Mouse (Mus musculus): Measurements from ENCODE around the gene Pramef6. TPM values are rescaled to one million over a fixed set of nuclear protein-coding genes. Genes with fewer than 3 reads are reported as not detected.
"Not testable (repeated sequence)": the region's sequence is repeated elsewhere in the genome, so short reads cannot be mapped to it uniquely, and the experiment has no call there.

Pramef6 gene
- polyA plus RNA-seq (2014; fragmentation: Nextera tagmentation; extraction: Ambion mirVana), result not detected in 2 replicates

DNA sequence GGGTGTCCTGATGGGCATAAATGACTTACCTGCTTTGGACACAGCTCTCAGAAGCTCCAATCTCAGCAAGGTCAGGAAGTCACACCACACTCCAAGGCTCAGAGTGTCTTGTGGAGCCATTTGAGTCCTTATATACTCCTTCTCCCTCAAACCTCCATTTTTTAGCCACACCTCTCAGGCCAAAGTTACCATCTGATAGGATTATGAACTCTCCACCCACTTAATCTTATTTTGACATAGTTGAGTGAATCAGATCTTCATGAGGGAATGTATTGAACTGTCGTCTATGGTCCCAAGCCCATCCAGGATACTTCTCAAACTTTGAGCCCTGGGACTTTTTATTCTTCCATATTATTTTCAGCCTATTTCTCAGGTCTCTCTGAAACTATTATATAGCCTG lies at the start of gene Pramef6:
Gene Pramef6 (minus strand): TSS at position 101 of the 400 bp plus-strand sequence.
- DNase-seq (ENCODE audit: low spot score); H3K36me3 ChIP-seq (ENCODE audit: control insufficient read depth, insufficient read depth, low read length); H3K27ac ChIP-seq (ENCODE audit: low read depth); H3K4me3 ChIP-seq (ENCODE audit: low read depth, low read length); H3K4me1 ChIP-seq (replicated peaks; ENCODE audit: control insufficient read depth, insufficient read depth, low read length); ATAC-seq (replicated peaks; ENCODE audit: low FRiP score, low TSS enrichment, low read depth); H3K4me2 ChIP-seq (ENCODE audit: low read length); H3K27me3 ChIP-seq (replicated peaks; ENCODE audit: control insufficient read depth, insufficient read depth, low read length); H3K9ac ChIP-seq (ENCODE audit: low read length); H3K9me3 ChIP-seq (ENCODE audit: control insufficient read depth, low read length): not testable (repeated sequence)
- 85% methylated on average over 1 of the region's 1 CpGs for WGBS

- not testable (repeated sequence) for H3K9me3 ChIP-seq (ENCODE audit: control insufficient read depth, low read length); H3K4me1 ChIP-seq (replicated peaks; ENCODE audit: control insufficient read depth, insufficient read depth, low read length)
- WGBS, result 78% methylated on average over 3 of the region's 3 CpGs
These were observed 5.8 kb downstream of the Pramef6 start for GRCm38 (mm10) chr4:143894406-143894805.

DNA sequence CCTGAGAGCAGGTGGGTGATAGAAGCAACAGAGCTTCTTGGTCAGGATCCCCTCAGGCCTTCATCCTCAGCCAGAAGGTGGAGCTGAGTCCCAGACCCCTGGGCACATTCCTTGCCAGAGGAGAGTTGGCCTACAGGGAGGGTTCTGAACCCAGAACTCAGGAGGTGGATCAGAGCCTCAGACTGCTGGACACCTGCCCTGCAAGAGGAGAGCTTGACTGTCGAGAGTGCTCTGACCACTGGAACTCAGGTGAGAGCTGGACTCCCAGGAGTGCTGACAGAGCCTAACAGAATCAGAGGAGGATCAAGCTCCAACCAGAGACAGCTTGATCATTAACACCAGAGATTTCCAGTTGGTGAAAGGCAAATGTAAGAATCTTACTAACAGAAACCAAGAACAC lies 17.8 kb downstream of the Pramef6 start:
- not testable (repeated sequence) for H3K4me1 ChIP-seq (replicated peaks; ENCODE audit: control insufficient read depth, insufficient read depth, low read length); H3K27me3 ChIP-seq (replicated peaks; ENCODE audit: control insufficient read depth, insufficient read depth, low read length); H3K4me3 ChIP-seq (ENCODE audit: low read depth, low read length); H3K9me3 ChIP-seq (ENCODE audit: control insufficient read depth, low read length); H3K27ac ChIP-seq (ENCODE audit: low read depth); ATAC-seq (replicated peaks; ENCODE audit: low FRiP score, low TSS enrichment, low read depth); DNase-seq (ENCODE audit: low spot score); H3K36me3 ChIP-seq (ENCODE audit: control insufficient read depth, insufficient read depth, low read length); H3K4me2 ChIP-seq (ENCODE audit: low read length); H3K9ac ChIP-seq (ENCODE audit: low read length)
- 94% methylated on average over 1 of the region's 1 CpGs for WGBS

More at GRCm38 (mm10) chr4:143894406-143894805, 5.8 kb downstream of the Pramef6 start:
- not testable (repeated sequence) for H3K9ac ChIP-seq (ENCODE audit: low read length); H3K27me3 ChIP-seq (replicated peaks; ENCODE audit: control insufficient read depth, insufficient read depth, low read length); DNase-seq (ENCODE audit: low spot score); H3K27ac ChIP-seq (ENCODE audit: low read depth); ATAC-seq (replicated peaks; ENCODE audit: low FRiP score, low TSS enrichment, low read depth); H3K36me3 ChIP-seq (ENCODE audit: control insufficient read depth, insufficient read depth, low read length); H3K4me3 ChIP-seq (ENCODE audit: low read depth, low read length); H3K4me2 ChIP-seq (ENCODE audit: low read length)

GRCm38 (mm10) chr4:143846197-143846596 lies 54.0 kb downstream of the Pramef6 start, which contains the start of gene Gm13103:
TSS of gene Gm13103 (plus strand) at chr4:143846497.
- ATAC-seq (replicated peaks; ENCODE audit: low FRiP score, low TSS enrichment, low read depth); H3K4me1 ChIP-seq (replicated peaks; ENCODE audit: control insufficient read depth, insufficient read depth, low read length); H3K9ac ChIP-seq (ENCODE audit: low read length); H3K27ac ChIP-seq (ENCODE audit: low read depth); H3K4me2 ChIP-seq (ENCODE audit: low read length); DNase-seq (ENCODE audit: low spot score); H3K9me3 ChIP-seq (ENCODE audit: control insufficient read depth, low read length); H3K27me3 ChIP-seq (replicated peaks; ENCODE audit: control insufficient read depth, insufficient read depth, low read length); H3K36me3 ChIP-seq (ENCODE audit: control insufficient read depth, insufficient read depth, low read length); H3K4me3 ChIP-seq (ENCODE audit: low read depth, low read length): not testable (repeated sequence)

Other genes with a start within 250 kb of the Pramef6 start
- not detected in 2 replicates for gene Gm13088, start 243.1 kb downstream of the Pramef6 start, polyA plus RNA-seq (2014; fragmentation: Nextera tagmentation; extraction: Ambion mirVana)
- gene Gm13089, start 197.7 kb downstream of the Pramef6 start, polyA plus RNA-seq (2014; fragmentation: Nextera tagmentation; extraction: Ambion mirVana), result not detected in 2 replicates
- gene Gm13078, start 180.9 kb downstream of the Pramef6 start, polyA plus RNA-seq (2014; fragmentation: Nextera tagmentation; extraction: Ambion mirVana), result not detected in 2 replicates
- not detected in 2 replicates for gene Gm13023, start 111.0 kb downstream of the Pramef6 start, polyA plus RNA-seq (2014; fragmentation: Nextera tagmentation; extraction: Ambion mirVana)
- gene Gm13084, start 84.3 kb downstream of the Pramef6 start, polyA plus RNA-seq (2014; fragmentation: Nextera tagmentation; extraction: Ambion mirVana), result not detected in 2 replicates
- not detected in 2 replicates for gene Gm13103, start 53.9 kb downstream of the Pramef6 start, polyA plus RNA-seq (2014; fragmentation: Nextera tagmentation; extraction: Ambion mirVana)
- gene Pramef25, start 50.6 kb upstream of the Pramef6 start, polyA plus RNA-seq (2014; fragmentation: Nextera tagmentation; extraction: Ambion mirVana), result not detected in 2 replicates
- gene Gm13101, start 66.6 kb upstream of the Pramef6 start, polyA plus RNA-seq (2014; fragmentation: Nextera tagmentation; extraction: Ambion mirVana), result not detected in 2 replicates
- gene Pramef17, start 94.0 kb upstream of the Pramef6 start, polyA plus RNA-seq (2014; fragmentation: Nextera tagmentation; extraction: Ambion mirVana), result not detected in 2 replicates
- gene Pramel4, start 158.7 kb upstream of the Pramef6 start, polyA plus RNA-seq (2014; fragmentation: Nextera tagmentation; extraction: Ambion mirVana), result not detected in 2 replicates
- not detected in 2 replicates for gene Gm13102, start 206.1 kb upstream of the Pramef6 start, polyA plus RNA-seq (2014; fragmentation: Nextera tagmentation; extraction: Ambion mirVana)

Data from intestine, embryonic 14.5 days (tissue).